Mouse (Mus musculus): Measurements from ENCODE around the gene Ear14. TPM values are rescaled to one million over a fixed set of nuclear protein-coding genes. Genes with fewer than 3 reads are reported as not detected.
"Not testable (repeated sequence)": the region's sequence is repeated elsewhere in the genome, so short reads cannot be mapped to it uniquely, and the experiment has no call there.

Gene Ear14
- polyA plus RNA-seq, 1 experiment, result not detected

DNA sequence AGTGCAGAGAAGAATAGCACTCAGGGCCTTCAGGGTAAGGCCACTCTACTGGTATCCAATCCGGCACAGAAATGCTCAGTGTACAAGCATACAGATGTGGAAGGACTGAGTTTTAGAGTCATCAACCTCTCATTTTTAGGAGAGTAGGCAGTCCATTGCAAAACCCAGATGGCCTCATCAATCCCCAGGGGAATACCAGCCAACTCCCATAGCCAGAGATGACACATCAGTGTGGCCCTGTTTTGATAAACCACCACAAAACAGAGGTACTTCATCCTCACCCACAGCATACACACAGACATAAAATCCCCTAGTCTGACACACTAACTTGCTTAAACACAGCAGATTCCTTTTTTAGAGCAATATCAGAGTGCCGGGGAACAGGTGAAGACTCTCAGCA is 2.7 kb upstream of the Ear14 start:
- Histone ChIP-seq H3K4me3 (ENCODE audit: insufficient read depth, low read depth, low read length) (no peak overlapping the region), H3K4me1 (ENCODE audit: control insufficient read depth, insufficient read depth, insufficient read length, low read length) (no peaks in the 10 kb centered on the region), H3K27ac (replicated peaks; ENCODE audit: low read depth, low read length) (no peak overlapping the region)

DNA sequence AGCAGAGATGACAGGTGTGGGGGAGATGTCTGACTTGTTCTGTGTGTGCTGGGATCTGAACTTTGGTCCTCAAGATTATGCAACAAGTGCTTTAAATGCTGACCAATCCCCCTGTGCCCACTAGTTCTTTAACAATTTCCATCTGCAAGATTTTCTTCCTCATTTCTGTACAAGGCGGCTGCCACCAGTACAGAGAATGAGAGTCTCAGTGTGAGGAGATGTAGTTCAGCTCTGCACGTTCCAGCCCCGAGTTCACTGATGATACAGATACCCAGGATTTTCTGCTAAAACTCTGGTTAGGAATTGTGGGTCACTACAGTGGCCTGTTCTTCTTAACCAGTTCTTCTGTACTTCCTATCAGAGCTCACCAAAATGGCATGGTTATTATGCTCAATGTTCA is 16.9 kb downstream of the Ear14 start:
- not testable (repeated sequence) for H3K27ac ChIP-seq (replicated peaks; ENCODE audit: low read depth, low read length); H3K4me1 ChIP-seq (ENCODE audit: control insufficient read depth, insufficient read depth, insufficient read length, low read length); H3K4me3 ChIP-seq (ENCODE audit: insufficient read depth, low read depth, low read length)

DNA sequence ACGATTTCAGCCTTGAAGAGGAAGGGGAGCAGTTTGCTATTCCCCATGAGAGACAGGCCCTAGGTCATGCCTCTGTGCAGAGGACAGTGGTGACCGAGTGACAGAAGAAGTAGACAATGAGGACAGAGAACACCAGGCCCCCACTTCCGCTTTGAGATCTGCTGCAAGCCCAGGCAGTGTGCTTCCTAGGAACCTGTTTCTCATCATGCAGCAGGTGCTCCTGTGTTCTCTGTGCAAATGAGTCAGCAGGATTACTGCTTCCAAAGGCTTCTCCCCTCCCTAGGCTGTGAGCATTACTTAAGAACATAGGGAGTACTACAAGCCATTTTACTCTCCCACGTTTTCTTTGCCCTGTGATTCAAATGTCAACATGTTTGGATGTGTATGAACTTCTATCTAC is 26.5 kb downstream of the Ear14 start:
- not testable (repeated sequence) for H3K27ac ChIP-seq (replicated peaks; ENCODE audit: low read depth, low read length); H3K4me3 ChIP-seq (ENCODE audit: insufficient read depth, low read depth, low read length); H3K4me1 ChIP-seq (ENCODE audit: control insufficient read depth, insufficient read depth, insufficient read length, low read length)

DNA sequence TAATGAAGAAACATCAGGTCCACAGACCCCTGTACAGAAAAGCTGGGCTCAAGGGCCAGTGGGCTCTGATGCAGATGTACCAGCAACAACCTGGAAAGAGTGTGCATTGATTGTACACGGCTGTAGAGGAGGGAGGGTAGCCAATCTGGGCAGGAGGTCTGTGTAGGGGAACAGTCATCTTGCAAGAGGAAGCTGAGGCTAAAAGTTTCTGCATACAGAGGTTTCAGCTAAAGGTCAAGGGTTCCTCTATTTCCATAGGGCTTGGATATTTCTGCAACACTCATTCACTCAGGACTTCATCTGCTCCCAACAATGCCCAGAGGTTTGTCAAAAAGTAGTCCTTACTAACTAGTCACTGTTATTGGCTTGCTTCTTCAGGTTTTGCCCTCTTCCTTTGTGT is 34.3 kb downstream of the Ear14 start:
- H3K27ac ChIP-seq (replicated peaks; ENCODE audit: low read depth, low read length), result 0 out of 2 replicates have a peak overlapping the region, but pooled peaks have one; percentile 43
- not testable (repeated sequence) for H3K4me3 ChIP-seq (ENCODE audit: insufficient read depth, low read depth, low read length); H3K4me1 ChIP-seq (ENCODE audit: control insufficient read depth, insufficient read depth, insufficient read length, low read length)

DNA sequence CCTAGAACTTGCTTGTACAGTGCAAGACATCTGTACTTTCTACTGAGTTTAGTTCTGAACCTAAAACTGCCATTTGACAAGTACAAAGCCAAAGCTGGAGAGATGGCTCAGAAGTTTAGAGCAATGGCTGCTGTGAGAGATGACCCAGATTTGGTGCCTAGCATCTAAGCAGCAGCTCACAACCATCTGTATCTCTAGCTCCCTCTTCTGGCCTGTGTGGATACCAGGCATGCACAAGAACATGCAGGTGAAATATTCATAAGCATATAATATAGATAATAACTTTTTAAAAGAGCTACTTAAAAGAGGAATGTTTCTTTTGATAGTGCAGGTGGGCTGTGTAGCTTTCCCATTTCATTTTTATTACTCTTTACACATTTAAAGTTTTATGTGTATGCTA is 37.7 kb downstream of the Ear14 start:
- no peak overlapping the region for H3K27ac ChIP-seq (replicated peaks; ENCODE audit: low read depth, low read length)
- no peak overlapping the region for H3K4me3 ChIP-seq (ENCODE audit: insufficient read depth, low read depth, low read length)
- H3K4me1 ChIP-seq (ENCODE audit: control insufficient read depth, insufficient read depth, insufficient read length, low read length), result no peaks in the 10 kb centered on the region

DNA sequence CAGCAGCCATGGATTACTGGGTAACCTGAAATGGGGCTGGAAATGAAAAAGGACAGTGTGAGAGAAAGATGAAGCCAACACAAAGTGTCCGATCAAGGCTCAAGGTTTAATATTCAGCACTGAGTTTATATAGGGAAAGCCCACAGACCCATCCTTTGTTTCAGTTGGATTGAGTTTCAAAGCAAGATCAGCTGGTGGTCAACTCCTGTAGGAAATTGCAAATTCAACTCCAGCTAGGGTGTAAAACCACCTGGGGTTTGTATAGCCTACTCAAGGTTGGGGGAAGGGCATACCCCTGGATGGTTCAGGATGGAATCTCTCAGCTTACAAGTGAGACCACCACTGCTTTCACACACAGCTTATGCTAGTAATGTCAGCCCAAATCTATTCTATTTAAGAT is 44.5 kb downstream of the Ear14 start:
- no peak overlapping the region for H3K27ac ChIP-seq (replicated peaks; ENCODE audit: low read depth, low read length)
- no peaks in the 10 kb centered on the region for H3K4me1 ChIP-seq (ENCODE audit: control insufficient read depth, insufficient read depth, insufficient read length, low read length)
- H3K4me3 ChIP-seq (ENCODE audit: insufficient read depth, low read depth, low read length), result no peak overlapping the region

DNA sequence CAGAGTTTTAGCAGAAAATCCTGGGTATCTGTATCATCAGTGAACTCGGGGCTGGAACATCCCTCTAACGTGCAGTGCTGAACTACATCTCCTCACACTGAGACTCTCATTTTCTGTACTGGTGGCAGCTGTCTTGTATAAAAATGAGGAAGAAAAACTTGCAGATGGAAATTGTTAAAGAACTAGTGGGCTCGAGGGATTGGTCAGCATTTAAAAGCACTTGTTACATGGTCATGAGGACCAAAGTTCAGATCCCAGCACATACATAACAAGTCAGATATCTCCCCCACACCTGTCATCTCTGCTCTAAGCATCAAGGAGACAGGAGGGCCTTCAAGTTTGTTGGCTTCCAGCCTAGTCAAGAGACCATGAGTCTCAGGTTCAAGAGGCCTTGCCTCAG is 47.2 kb downstream of the Ear14 start:
- Histone ChIP-seq H3K4me3 (ENCODE audit: insufficient read depth, low read depth, low read length) (no peak overlapping the region), H3K27ac (replicated peaks; ENCODE audit: low read depth, low read length) (no peak overlapping the region), H3K4me1 (ENCODE audit: control insufficient read depth, insufficient read depth, insufficient read length, low read length) (no peaks in the 10 kb centered on the region)

DNA sequence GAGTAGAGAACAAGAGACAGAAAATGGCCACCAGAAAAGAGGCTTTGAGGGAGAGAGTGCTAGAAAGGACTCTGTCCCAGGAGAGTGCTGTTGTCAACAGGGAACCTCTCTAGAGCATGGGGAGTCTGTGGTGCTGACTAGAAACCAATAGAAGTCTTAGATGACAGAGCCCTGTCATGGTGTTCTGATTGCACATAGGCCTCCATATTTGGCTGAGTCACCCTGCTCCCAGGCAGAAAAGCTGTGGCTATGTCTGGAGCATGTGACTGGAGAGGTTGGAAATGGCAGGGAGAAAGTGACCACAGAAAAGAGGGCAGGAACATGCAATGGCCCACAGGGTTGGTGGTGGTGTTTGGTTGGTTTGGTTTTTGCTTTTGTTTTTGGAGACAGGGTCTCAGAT is 49.0 kb downstream of the Ear14 start:
- H3K4me1 ChIP-seq (ENCODE audit: control insufficient read depth, insufficient read depth, insufficient read length, low read length); H3K4me3 ChIP-seq (ENCODE audit: insufficient read depth, low read depth, low read length); H3K27ac ChIP-seq (replicated peaks; ENCODE audit: low read depth, low read length): not testable (repeated sequence)

DNA sequence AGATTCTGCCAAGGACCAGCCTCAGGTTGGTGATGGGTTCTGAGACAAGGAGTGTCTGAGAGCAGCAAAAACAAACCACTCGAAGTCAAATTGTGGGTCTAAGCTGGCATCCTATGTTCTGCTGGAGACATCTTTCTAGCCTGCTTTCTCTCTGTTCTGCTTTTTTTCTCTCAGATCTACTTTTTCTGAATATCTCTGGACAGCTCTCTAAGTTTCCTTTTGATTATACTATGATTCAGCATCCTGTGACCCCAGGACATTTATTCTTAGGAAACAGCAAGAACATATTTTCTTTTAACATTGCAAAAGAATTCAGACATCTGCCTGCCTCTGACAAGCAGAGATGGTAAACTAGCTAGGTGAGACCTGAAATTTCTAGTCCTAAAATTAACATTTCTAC is 50.4 kb downstream of the Ear14 start:
- Histone ChIP-seq H3K4me3 (ENCODE audit: insufficient read depth, low read depth, low read length) (no peak overlapping the region), H3K27ac (replicated peaks; ENCODE audit: low read depth, low read length) (no peak overlapping the region), H3K4me1 (ENCODE audit: control insufficient read depth, insufficient read depth, insufficient read length, low read length) (no peaks in the 10 kb centered on the region)

Other genes with a start within 250 kb of the Ear14 start
- 3.5 and 5.1 TPM in 2 replicates for gene Pnp2, start 247.4 kb upstream of the Ear14 start, polyA plus RNA-seq (2012; ENCODE audit: insufficient read depth, insufficient read length, missing spikeins)
- gene Rnase10, start 195.6 kb upstream of the Ear14 start, polyA plus RNA-seq (2012; ENCODE audit: insufficient read depth, insufficient read length, missing spikeins), result 0.91 TPM in 1 of 2 replicates, not detected in the other
- gene Rnase9, start 161.5 kb upstream of the Ear14 start, polyA plus RNA-seq (2012; ENCODE audit: insufficient read depth, insufficient read length, missing spikeins), result not detected in 2 replicates
- gene Rnase11, start 153.2 kb upstream of the Ear14 start, polyA plus RNA-seq (2012; ENCODE audit: insufficient read depth, insufficient read length, missing spikeins), result not detected in 2 replicates
- gene Rnase12, start 145.7 kb upstream of the Ear14 start, polyA plus RNA-seq (2012; ENCODE audit: insufficient read depth, insufficient read length, missing spikeins), result not detected in 2 replicates
- not detected in 2 replicates for gene Olfr750, start 129.0 kb upstream of the Ear14 start, polyA plus RNA-seq (2012; ENCODE audit: insufficient read depth, insufficient read length, missing spikeins)
- gene Rnase4, start 112.3 kb upstream of the Ear14 start, polyA plus RNA-seq (2012; ENCODE audit: insufficient read depth, insufficient read length, missing spikeins), result 69.1 and 78.8 TPM in 2 replicates
- gene Ang, start 112.2 kb upstream of the Ear14 start, polyA plus RNA-seq (2012; ENCODE audit: insufficient read depth, insufficient read length, missing spikeins), result 2.1 and 8.7 TPM in 2 replicates
- gene Eddm3b, start 89.0 kb upstream of the Ear14 start, polyA plus RNA-seq (2012; ENCODE audit: insufficient read depth, insufficient read length, missing spikeins), result not detected in 2 replicates
- 1.3 TPM in 1 of 2 replicates, not detected in the other for gene Rnase6, start 79.5 kb upstream of the Ear14 start, polyA plus RNA-seq (2012; ENCODE audit: insufficient read depth, insufficient read length, missing spikeins)
- gene Rnase1, start 56.6 kb upstream of the Ear14 start, polyA plus RNA-seq (2012; ENCODE audit: insufficient read depth, insufficient read length, missing spikeins), result not detected in 2 replicates
- gene Rnase2b, start 41.1 kb upstream of the Ear14 start, polyA plus RNA-seq (2012; ENCODE audit: insufficient read depth, insufficient read length, missing spikeins), result not detected in 2 replicates
- gene Ang2, start 4.2 kb upstream of the Ear14 start, polyA plus RNA-seq (2012; ENCODE audit: insufficient read depth, insufficient read length, missing spikeins), result not detected in 2 replicates
- gene Rnase2a, start 52.7 kb downstream of the Ear14 start, polyA plus RNA-seq (2012; ENCODE audit: insufficient read depth, insufficient read length, missing spikeins), result not detected in 2 replicates
- not detected in 2 replicates for gene Gm7247, start 158.4 kb downstream of the Ear14 start, polyA plus RNA-seq (2012; ENCODE audit: insufficient read depth, insufficient read length, missing spikeins)
- not detected in 2 replicates for gene Vmn2r88, start 207.4 kb downstream of the Ear14 start, polyA plus RNA-seq (2012; ENCODE audit: insufficient read depth, insufficient read length, missing spikeins)
- gene Vmn2r89, start 248.5 kb downstream of the Ear14 start, polyA plus RNA-seq (2012; ENCODE audit: insufficient read depth, insufficient read length, missing spikeins), result not detected in 2 replicates